Mouse (Mus musculus) embryo, embryonic 10 days (tissue): ENCODE data around the gene Eml6.
A peak's percentile ranks its signal among the peaks of the same experiment; 100 is the strongest.
"Not testable (repeated sequence)": the region's sequence is repeated elsewhere in the genome, so short reads cannot be mapped to it uniquely, and the experiment has no call there.

Experiments
- DNase-seq: peaks from one replicate; pipeline ENCODE4 v3.0.0-alpha.2; 2015; ENCODE audit warnings: low spot score

Gene Eml6

GRCm38 (mm10) chr11:30025835-30026472 lies at the start of gene Eml6:
Eml6 (minus strand) TSS chr11:30026033.
- DNase-seq: peak; percentile 97

GRCm38 (mm10) chr11:30057299-30057698 lies 31.5 kb upstream of the Eml6 start:
- peak; percentile 37 for DNase-seq

GRCm38 (mm10) chr11:30025144-30025543 lies 689 bp downstream of the Eml6 start:
- DNase-seq: no peak

GRCm38 (mm10) chr11:30024261-30025071 lies 1.4 kb downstream of the Eml6 start:
- DNase-seq: peak; percentile 49

GRCm38 (mm10) chr11:29986257-29986656 lies 39.6 kb downstream of the Eml6 start:
- no peak for DNase-seq

- DNase-seq: no peak
These were observed 57.0 kb downstream of the Eml6 start for GRCm38 (mm10) chr11:29968874-29969273.

- no peak for DNase-seq
These were observed 66.5 kb downstream of the Eml6 start for GRCm38 (mm10) chr11:29959366-29959765.

- DNase-seq: no peak
These were observed 81.2 kb downstream of the Eml6 start for GRCm38 (mm10) chr11:29944661-29945060.

GRCm38 (mm10) chr11:29924332-29924731 lies 101.5 kb downstream of the Eml6 start:
- no peak for DNase-seq

- DNase-seq: no peak
These were observed 102.0 kb downstream of the Eml6 start for GRCm38 (mm10) chr11:29923851-29924250.

- no peak for DNase-seq
These were observed 112.7 kb downstream of the Eml6 start for GRCm38 (mm10) chr11:29913180-29913579.

- no peak for DNase-seq
These were observed 116.5 kb downstream of the Eml6 start for GRCm38 (mm10) chr11:29909330-29909729.

- peak; percentile 77 for DNase-seq
These were observed 140.7 kb downstream of the Eml6 start for GRCm38 (mm10) chr11:29885160-29885559.

GRCm38 (mm10) chr11:29884355-29884754 lies 141.5 kb downstream of the Eml6 start:
- DNase-seq: no peak

GRCm38 (mm10) chr11:29883024-29883423 lies 142.8 kb downstream of the Eml6 start:
- DNase-seq: no peak

- DNase-seq: no peak
These were observed 146.2 kb downstream of the Eml6 start for GRCm38 (mm10) chr11:29879641-29880040.

- DNase-seq: no peak
These were observed 147.9 kb downstream of the Eml6 start for GRCm38 (mm10) chr11:29877981-29878380.

GRCm38 (mm10) chr11:29877280-29877679 lies 148.6 kb downstream of the Eml6 start:
- DNase-seq: no peak

GRCm38 (mm10) chr11:29874781-29875180 lies 151.1 kb downstream of the Eml6 start:
- DNase-seq: not testable (repeated sequence)

- no peak for DNase-seq
These were observed 155.7 kb downstream of the Eml6 start for GRCm38 (mm10) chr11:29870174-29870573.

GRCm38 (mm10) chr11:29864269-29864668 lies 161.6 kb downstream of the Eml6 start:
- no peak for DNase-seq

GRCm38 (mm10) chr11:29861750-29862397 lies 164.0 kb downstream of the Eml6 start:
- DNase-seq: peak; percentile 68

GRCm38 (mm10) chr11:29861040-29861439 lies 164.8 kb downstream of the Eml6 start:
- no peak for DNase-seq
